Mouse (Mus musculus) spleen, adult 2 months (tissue): ENCODE results near the gene Gpr19.

ENCODE experiments used
- CTCF ChIP-seq: fragments of 200-500 bp; IDR thresholded peaks from 2 replicates; pipeline ENCODE4 v1.5.1; 2011; ENCODE audit warnings: mild to moderate bottlenecking, inconsistent platforms; ENCODE audit not compliant: insufficient read depth, insufficient read length, insufficient replicate concordance; ENCODE audit errors: extremely low read depth
- POLR2A ChIP-seq: fragments of 200-500 bp; IDR thresholded peaks from 2 replicates; pipeline ENCODE4 v1.6.1; 2011; ENCODE audit warnings: low read depth, low read length, inconsistent platforms

GRCm38 (mm10) chr6:134847550-134847949 is 50.8 kb downstream of the Gpr19 start:
- TF ChIP-seq CTCF: no peak
- TF ChIP-seq POLR2A: no peak
